ENCODE assay signal across 14 mouse cellular contexts in genomic region chr8:12800246-12800645, GRCm38 (mm10). TPM values are rescaled to one million over a fixed set of nuclear protein-coding genes. Genes with fewer than 3 reads are reported as not detected.
DNase-seq lines count a peak whose midpoint lies in the region; ATAC-seq and TF ChIP-seq lines count a peak whose summit lies in the region.
"Had no signal": no experiment of that assay in that cellular context is flagged by ENCODE, and none has a peak within 500 bp of the region (broad histone marks: within the 10 kb centered on the region; RNA-seq: fewer than 3 reads in every experiment).

No protein-coding gene starts in this region.

- no peak for ATAC-seq in hindbrain, embryonic 13.5 days (ENCODE audit: low FRiP score)
- ATAC-seq in hindbrain, embryonic 16.5 days, result no peak
- no peak for ATAC-seq in kidney, postnatal 0 days (replicated peaks; ENCODE audit: low FRiP score, low read depth)
- ATAC-seq: forebrain, embryonic 13.5 days had no signal

- H3K27me3 ChIP-seq in heart, adult 2 months (ENCODE audit: control insufficient read depth, insufficient read depth, low read length), result no peaks in the 10 kb centered on the region
- no peaks in the 10 kb centered on the region for H3K27me3 ChIP-seq in hindbrain, embryonic 13.5 days
- H3K27me3 ChIP-seq in hindbrain, embryonic 16.5 days (replicated peaks; ENCODE audit: control insufficient read depth, insufficient read depth, low read length), result no peaks in the 10 kb centered on the region
- no peaks in the 10 kb centered on the region for H3K27me3 ChIP-seq in embryonic facial prominence, embryonic 10.5 days (replicated peaks; ENCODE audit: low read depth, poor library complexity, severe bottlenecking)
- no peaks in the 10 kb centered on the region for H3K27me3 ChIP-seq in kidney, postnatal 0 days (ENCODE audit: insufficient read depth, low read length)
- H3K27me3 ChIP-seq: forebrain, embryonic 13.5 days had no signal

- H3K9ac ChIP-seq in heart, adult 2 months (ENCODE audit: low read depth, low read length), result no peak overlapping the region
- H3K9ac ChIP-seq in hindbrain, embryonic 13.5 days, result no peak overlapping the region
- H3K9ac ChIP-seq in hindbrain, embryonic 16.5 days (ENCODE audit: low read depth, low read length), result no peak overlapping the region
- H3K9ac ChIP-seq in kidney, postnatal 0 days (ENCODE audit: low read depth, low read length), result no peak overlapping the region
- H3K9ac ChIP-seq: forebrain, embryonic 13.5 days; liver, embryonic 14.5 days had no signal

- TF ChIP-seq EP300 in heart, adult 2 months (IDR thresholded peaks at IDR 0.05; ENCODE audit: insufficient read depth, low read depth, low read length), result no peak

- H3K4me2 ChIP-seq in hindbrain, embryonic 13.5 days, result no peak overlapping the region
- no peak overlapping the region for H3K4me2 ChIP-seq in hindbrain, embryonic 16.5 days (ENCODE audit: low read length)
- no peak overlapping the region for H3K4me2 ChIP-seq in kidney, postnatal 0 days (ENCODE audit: low read length)
- H3K4me2 ChIP-seq: forebrain, embryonic 13.5 days had no signal

- no peaks in the 10 kb centered on the region for H3K36me3 ChIP-seq in heart, adult 2 months (ENCODE audit: control insufficient read depth, insufficient read depth, low read length)
- no peaks in the 10 kb centered on the region for H3K36me3 ChIP-seq in hindbrain, embryonic 13.5 days
- no peaks in the 10 kb centered on the region for H3K36me3 ChIP-seq in hindbrain, embryonic 16.5 days (ENCODE audit: control insufficient read depth, insufficient read depth, low read length)
- 0 out of 2 replicates have a peak, but pooled peaks cover 5% of the 10 kb centered on the region for H3K36me3 ChIP-seq in embryonic facial prominence, embryonic 10.5 days (replicated peaks)
- no peaks in the 10 kb centered on the region for H3K36me3 ChIP-seq in kidney, postnatal 0 days (ENCODE audit: insufficient read depth, low read length)

- H3K79me2 ChIP-seq in heart, adult 2 months (replicated peaks; ENCODE audit: control insufficient read depth, insufficient read depth, low read length), result no peaks in the 10 kb centered on the region; the same call in 1 of the 2 replicates

- DNase-seq in heart, adult 2 months, result no peak
- no peak for DNase-seq in heart, postnatal 4 days
- DNase-seq in embryonic facial prominence, embryonic 10.5 days (ENCODE audit: low spot score), result no peak
- DNase-seq in kidney, postnatal 0 days (ENCODE audit: low spot score), result no peak
- no peak for DNase-seq in yolk sac, embryonic 10.5 days (ENCODE audit: low spot score)
- DNase-seq in thymus, postnatal 36 days, result no peak
- DNase-seq: adrenal gland, postnatal 36 days; cerebellum, adult 9-11 months; right cerebral cortex, adult 18-20 months had no signal

- no peak for TF ChIP-seq CTCF in heart, adult 2 months (IDR thresholded peaks at IDR 0.05)
- no peak for TF ChIP-seq CTCF in kidney, postnatal 0 days (IDR thresholded peaks at IDR 0.05; ENCODE audit: low read depth)

- no peak for TF ChIP-seq POLR2A in heart, adult 2 months (IDR thresholded peaks at IDR 0.05; ENCODE audit: insufficient read depth, low read depth, low read length)

- WGBS in heart, adult 2 months, result 58% methylated on average over 2 of the region's 2 CpGs
- 73% methylated on average over 2 of the region's 2 CpGs for WGBS in hindbrain, embryonic 13.5 days
- 69% methylated on average over 2 of the region's 2 CpGs for WGBS in hindbrain, embryonic 16.5 days
- 58% methylated on average over 2 of the region's 2 CpGs for WGBS in embryonic facial prominence, embryonic 10.5 days
- 65% methylated on average over 2 of the region's 2 CpGs for WGBS in kidney, postnatal 0 days

- H3K27ac ChIP-seq in heart, adult 2 months, result peak overlapping the region; percentile 68
- H3K27ac ChIP-seq in hindbrain, embryonic 13.5 days, result 0 out of 2 replicates have a peak overlapping the region, but pooled peaks have one; percentile 4
- no peak overlapping the region for H3K27ac ChIP-seq in hindbrain, embryonic 16.5 days (ENCODE audit: low read depth, low read length)
- H3K27ac ChIP-seq in embryonic facial prominence, embryonic 10.5 days (replicated peaks), result peak overlapping the region; percentile 67
- H3K27ac ChIP-seq in kidney, postnatal 0 days, result 0 out of 2 replicates have a peak overlapping the region, but pooled peaks have one; percentile 34
- H3K27ac ChIP-seq: forebrain, embryonic 13.5 days; liver, embryonic 14.5 days had no signal

- intact Hi-C loops in heart, adult 2 months (cut with DNase I), result no loop called here

- H3K4me1 ChIP-seq in heart, adult 2 months (ENCODE audit: control insufficient read depth, insufficient read depth, low read length), result peaks cover 29% of the 10 kb centered on the region
- peaks cover 41% of the 10 kb centered on the region for H3K4me1 ChIP-seq in hindbrain, embryonic 13.5 days (replicated peaks)
- peaks cover 8% of the 10 kb centered on the region; the same call in 1 of the 2 replicates for H3K4me1 ChIP-seq in hindbrain, embryonic 16.5 days (ENCODE audit: control insufficient read depth, insufficient read depth, low read depth, low read length)
- H3K4me1 ChIP-seq in embryonic facial prominence, embryonic 10.5 days, result peaks cover 39% of the 10 kb centered on the region
- peaks cover 25% of the 10 kb centered on the region for H3K4me1 ChIP-seq in kidney, postnatal 0 days (replicated peaks; ENCODE audit: insufficient read depth, low read length)

- no peak overlapping the region for H3K4me3 ChIP-seq in heart, adult 2 months
- H3K4me3 ChIP-seq in hindbrain, embryonic 13.5 days, result no peak overlapping the region
- no peak overlapping the region for H3K4me3 ChIP-seq in hindbrain, embryonic 16.5 days (ENCODE audit: low read length)
- no peak overlapping the region for H3K4me3 ChIP-seq in embryonic facial prominence, embryonic 10.5 days
- H3K4me3 ChIP-seq in kidney, postnatal 0 days (replicated peaks; ENCODE audit: low read depth, low read length), result no peak overlapping the region
- H3K4me3 ChIP-seq: forebrain, embryonic 13.5 days; myocyte had no signal

- no peaks in the 10 kb centered on the region for H3K9me3 ChIP-seq in hindbrain, embryonic 13.5 days
- H3K9me3 ChIP-seq in hindbrain, embryonic 16.5 days (ENCODE audit: control insufficient read depth, low read length), result no peaks in the 10 kb centered on the region
- no peaks in the 10 kb centered on the region for H3K9me3 ChIP-seq in embryonic facial prominence, embryonic 10.5 days
- H3K9me3 ChIP-seq in kidney, postnatal 0 days (replicated peaks; ENCODE audit: low read length), result no peaks in the 10 kb centered on the region
- H3K9me3 ChIP-seq: forebrain, embryonic 13.5 days had no signal

RNA-seq across cellular contexts. Expression of gene Atp11a, which starts 43.4 kb away (rescaled TPM):
- 10 to 100 TPM; 79.5 to 80.1 TPM for total RNA-seq in heart, adult 2 months (2021)
- polyA plus RNA-seq in heart, adult 2 months (2012; rRNA removed), result 56.0 and 88.5 TPM in 2 replicates
- total RNA-seq in heart, postnatal 4 days (2021), result 10 to 100 TPM; 85.5 to 97.3 TPM
- 7.9 and 8.8 TPM in 2 replicates for polyA plus RNA-seq in hindbrain, embryonic 13.5 days (2015; fragmentation: Nextera tagmentation; extraction: Ambion mirVana)
- polyA plus RNA-seq in hindbrain, embryonic 16.5 days (2015; fragmentation: Nextera tagmentation; extraction: Ambion mirVana), result 8.9 and 9.5 TPM in 2 replicates
- polyA plus RNA-seq in embryonic facial prominence, embryonic 10.5 days (2016; fragmentation: Nextera tagmentation; extraction: Ambion mirVana), result 9.8 and 10.2 TPM in 2 replicates
- polyA plus RNA-seq in kidney, postnatal 0 days (2015; fragmentation: Nextera tagmentation; extraction: Ambion mirVana), result 24.0 and 24.5 TPM in 2 replicates
